Mouse (Mus musculus) embryo, embryonic 11.5 days (tissue): ENCODE measurements around the gene Gm21103.
"Not testable (repeated sequence)": the region's sequence is repeated elsewhere in the genome, so short reads cannot be mapped to it uniquely, and the experiment has no call there.

Source experiments
- DNase-seq: peaks from one replicate; pipeline ENCODE4 v3.0.0-alpha.2; 2012; ENCODE audit warnings: low read depth, low spot score

The Gm21103 gene

DNA sequence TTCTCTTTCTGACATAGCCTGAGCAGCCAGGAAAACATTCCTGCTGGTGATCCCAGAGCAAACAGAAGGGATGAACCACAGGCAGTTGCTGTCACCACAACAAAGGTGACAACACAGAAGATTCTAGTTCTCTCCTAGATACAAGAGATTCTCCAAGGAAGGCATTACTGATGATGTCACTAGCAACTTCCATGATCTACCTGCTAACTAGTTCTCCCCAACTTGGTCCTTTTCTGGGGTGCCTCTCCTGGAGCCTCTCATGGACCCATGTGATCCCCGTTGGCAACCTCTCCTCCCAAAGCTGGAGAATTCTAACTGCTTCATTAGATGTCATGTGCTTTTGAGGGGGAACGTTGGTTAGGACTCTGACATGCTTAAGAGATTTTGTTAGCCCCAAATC, at the start of gene Gm21103:
Gene Gm21103, minus strand, starts transcription at position 101 of the 400 bp plus-strand sequence.
- DNase-seq, result not testable (repeated sequence)

GRCm38 (mm10) chr14:6343578-6343977, 38.9 kb upstream of the Gm21103 start, which contains the start of gene Gm3618:
Gene Gm3618, minus strand, starts transcription at chr14:6343678.
- DNase-seq, result not testable (repeated sequence)

DNA sequence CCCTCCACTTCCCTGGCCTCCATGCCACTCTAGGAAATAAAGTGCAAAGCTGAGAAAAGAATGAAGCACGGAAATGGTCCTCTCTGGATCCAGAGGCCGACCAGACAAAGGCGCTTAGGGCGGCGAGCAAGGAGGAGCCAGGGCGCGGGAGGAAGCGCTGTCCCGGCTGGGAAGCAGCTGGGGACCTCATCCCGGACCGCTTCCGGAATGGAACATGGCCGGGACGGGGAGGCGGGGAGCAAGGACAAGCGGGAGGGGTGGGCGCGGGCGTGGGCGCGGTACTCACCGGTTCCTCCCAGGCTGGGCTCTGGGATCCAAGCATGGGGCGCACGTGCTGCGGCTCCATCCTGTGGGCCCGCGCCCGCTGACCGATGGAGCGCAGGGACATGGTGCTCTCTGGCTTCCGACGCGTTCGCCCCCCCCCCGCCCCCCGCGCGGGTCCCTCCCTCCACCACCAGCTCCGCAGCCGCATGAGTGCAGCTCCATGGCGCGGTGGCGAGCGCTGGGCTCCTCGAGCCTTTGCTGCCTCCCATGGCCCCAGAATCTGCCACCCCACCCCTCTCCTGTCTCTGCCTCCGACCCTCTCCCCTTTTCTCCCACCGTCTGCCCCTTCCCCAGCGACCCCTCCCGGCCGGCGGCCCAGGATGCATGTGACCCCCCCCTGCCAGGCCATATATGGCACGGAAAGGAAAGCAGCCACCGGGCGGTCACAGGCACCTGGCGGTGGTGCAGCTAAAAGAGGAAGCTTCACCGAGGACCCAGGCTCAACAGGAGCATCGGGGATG, 17.5 kb downstream of the Gm21103 start, which contains the start of gene Gm3411:
Gene Gm3411, minus strand, starts transcription at position 320 of the 785 bp plus-strand sequence.
- peak; percentile 9 for DNase-seq
